Mouse (Mus musculus) testis, adult 2 months (tissue): ENCODE data around the gene Arhgap29.

Experiments used
- CTCF ChIP-seq: fragments of 200-500 bp; IDR thresholded peaks from 2 replicates; pipeline ENCODE4 v1.5.1; 2012; ENCODE audit warnings: low read depth, mild to moderate bottlenecking, inconsistent platforms, low read length, moderate library complexity; ENCODE audit not compliant: control insufficient read depth, insufficient read depth, insufficient replicate concordance
- POLR2A ChIP-seq: fragments of 200-500 bp; IDR thresholded peaks from 2 replicates; pipeline ENCODE4 v1.6.1; 2012; ENCODE audit warnings: low read depth, mild to moderate bottlenecking, inconsistent platforms, low read length, moderate library complexity; ENCODE audit not compliant: control insufficient read depth

DNA sequence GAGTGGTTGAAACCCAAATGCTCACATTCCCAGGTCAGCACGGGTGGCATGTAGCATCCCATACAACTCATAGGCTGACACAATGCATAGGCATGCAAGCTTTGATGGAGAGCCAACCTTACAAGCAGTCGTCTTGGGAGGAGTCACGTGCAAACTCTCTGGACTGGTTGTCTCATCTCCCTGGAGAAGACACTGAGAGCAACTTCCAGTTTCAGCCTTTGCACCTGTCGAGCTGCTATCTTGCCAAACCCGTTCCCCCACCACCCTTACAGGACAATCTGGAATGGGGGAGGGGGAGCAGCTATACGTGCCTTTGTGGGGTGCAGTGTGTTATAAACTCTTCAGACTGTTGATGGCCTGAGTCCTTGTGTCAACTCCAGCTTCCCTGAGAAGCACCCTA is 96.8 kb downstream of the Arhgap29 start:
- no peak for TF ChIP-seq CTCF
- no peak for TF ChIP-seq POLR2A
